Mouse (Mus musculus): ENCODE results near the gene Vmn1r5.
"Not testable (repeated sequence)": the region's sequence is repeated elsewhere in the genome, so short reads cannot be mapped to it uniquely, and the experiment has no call there.

Vmn1r5 gene

DNA sequence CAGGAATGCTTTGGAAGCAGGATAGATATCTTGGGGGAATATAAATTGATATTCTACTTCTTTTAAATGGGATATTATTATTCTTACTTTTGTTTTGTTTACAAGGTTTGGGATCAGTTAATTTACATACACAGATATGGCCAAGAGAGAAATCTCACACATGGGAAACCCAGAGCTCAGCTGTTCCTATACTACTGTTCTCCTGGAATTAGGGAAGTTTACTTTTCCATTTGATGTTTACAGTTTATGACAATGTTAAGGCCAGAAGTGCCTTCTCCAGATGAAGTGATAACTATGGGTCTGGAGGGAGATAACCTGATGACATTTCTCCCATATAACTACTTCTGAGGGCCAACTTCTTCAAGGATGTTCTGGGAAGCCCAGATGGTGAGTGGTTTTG is at the start of gene Vmn1r5:
Gene Vmn1r5 (plus strand): TSS at position 301 of the 400 bp plus-strand sequence.
- DNase-seq, result no peak

DNA sequence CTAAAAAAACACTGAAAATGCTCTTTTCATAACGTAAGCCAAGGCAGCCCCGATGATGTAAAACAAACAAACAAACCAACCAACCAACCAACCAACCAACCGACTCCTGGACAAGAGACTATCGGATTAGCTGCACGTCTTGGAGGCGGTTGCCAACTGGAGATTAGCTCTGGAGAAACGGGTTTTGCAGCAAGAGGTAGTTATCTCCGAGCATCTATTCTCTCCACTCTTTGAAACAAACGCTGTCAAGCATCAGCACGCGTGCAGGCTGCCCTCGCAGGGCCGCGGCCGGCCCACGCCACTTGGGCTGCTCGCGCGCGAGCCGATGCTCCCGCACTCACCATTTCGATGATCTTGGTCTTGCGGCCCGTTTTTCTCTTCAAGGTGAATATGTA is 46.7 kb upstream of the Vmn1r5 start:
- DNase-seq, result no peak

DNA sequence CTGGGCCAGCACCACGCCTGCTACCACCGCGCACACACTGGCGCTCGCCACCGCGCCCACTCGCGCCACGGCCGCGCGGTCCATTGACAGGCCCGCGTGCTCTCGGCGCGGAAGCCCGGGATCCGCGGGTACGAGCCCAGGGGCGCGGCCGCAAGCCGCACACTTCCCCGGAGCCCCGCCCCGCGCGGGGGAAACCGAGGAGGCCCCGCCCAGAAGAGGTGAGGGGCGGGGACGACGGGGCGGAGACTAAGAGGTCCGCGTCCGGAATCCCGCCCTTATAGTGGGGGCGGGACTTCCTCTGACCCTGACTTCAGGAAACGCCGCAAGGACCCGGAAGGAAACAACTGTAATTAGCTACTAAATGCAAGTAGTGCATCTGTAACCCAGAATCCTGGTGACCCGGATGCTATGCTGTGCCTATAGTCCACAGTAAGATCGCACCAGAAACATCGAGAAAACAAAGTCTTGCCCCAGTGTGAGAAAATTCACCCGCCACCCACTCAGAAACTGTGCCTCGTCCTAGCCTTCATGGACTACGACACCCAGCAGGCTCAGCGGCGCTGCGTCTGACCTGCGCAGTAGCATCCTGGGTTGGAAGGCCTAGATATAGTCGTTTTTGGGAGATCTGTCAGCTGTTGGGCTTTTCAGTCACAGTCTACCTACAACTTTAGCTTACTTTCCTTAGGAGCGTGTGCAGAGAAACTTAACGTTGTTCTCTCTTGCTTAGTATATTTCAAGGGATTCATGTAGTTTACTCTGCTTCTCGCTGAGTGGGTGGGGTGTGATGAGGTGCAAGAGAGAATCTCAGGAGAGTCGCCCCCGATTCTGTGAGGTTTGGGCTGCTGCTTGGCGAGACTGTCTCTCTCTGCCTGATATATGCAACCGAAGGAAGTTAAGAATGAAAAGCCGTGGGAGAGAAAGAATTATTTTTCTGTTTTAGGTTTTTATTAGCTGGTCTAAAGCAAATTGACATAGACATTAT is 46.1 kb upstream of the Vmn1r5 start, which contains the start of the genes Nt5c3 and Vmn1r4:
Gene Nt5c3 (minus strand): TSS at position 207 of the 982 bp plus-strand sequence.
Gene Vmn1r4 (plus strand): TSS at position 290 of the 982 bp plus-strand sequence.
- peak; percentile 94 to 95 for DNase-seq

DNA sequence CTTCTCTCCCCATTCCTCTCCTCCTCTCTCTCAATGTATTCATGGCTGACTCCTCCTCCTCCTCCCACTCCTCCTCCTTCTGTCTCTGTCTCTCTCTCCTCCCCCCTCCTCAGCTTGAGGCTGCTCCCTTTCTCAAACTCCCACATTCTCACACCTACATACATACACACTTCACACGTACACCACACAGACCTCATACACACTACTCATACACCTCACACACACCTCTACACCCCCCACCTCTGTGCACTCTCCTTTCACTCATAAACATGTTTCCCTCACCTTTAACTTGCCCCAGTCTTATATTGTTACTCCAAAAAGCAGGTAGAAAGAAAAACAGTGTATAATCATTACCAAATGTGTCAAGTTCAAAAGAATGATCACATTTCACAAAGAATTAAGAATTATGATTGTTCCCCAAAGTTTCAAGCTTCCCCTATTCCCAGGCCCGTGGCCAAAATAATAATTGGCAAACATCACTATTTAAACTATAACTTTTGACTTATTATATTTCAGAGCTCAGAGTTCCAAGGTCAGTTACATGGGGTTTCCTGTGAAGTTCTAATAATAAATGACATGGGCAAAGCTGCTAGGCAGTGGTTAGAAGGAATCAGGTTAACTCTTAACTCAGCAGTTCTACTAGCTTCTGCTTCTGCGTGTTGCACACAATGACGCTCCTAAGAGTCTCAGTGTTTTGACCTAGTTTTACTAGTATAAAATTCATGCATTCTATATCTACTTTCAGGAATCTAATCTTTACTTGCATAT is 38.2 kb upstream of the Vmn1r5 start:
- DNase-seq, result no peak

DNA sequence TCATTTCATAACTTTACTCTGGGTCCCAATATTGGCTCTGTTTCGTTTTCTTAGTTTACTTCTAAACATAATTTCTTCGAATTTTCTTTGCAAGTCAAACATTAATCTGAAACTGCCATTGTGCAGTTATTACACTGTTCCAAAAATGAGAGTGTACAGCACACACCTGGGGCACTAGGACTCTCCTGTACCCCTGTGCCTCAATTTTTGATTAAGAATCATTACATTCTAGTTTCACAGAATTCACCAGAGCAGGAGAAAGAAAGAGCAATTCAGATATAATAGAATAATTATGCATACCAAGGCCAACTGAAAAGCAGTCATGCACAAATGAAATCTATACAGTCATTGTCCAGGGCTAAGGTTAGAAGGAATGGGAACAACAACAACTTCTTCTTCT is 37.6 kb upstream of the Vmn1r5 start:
- no peak for DNase-seq

DNA sequence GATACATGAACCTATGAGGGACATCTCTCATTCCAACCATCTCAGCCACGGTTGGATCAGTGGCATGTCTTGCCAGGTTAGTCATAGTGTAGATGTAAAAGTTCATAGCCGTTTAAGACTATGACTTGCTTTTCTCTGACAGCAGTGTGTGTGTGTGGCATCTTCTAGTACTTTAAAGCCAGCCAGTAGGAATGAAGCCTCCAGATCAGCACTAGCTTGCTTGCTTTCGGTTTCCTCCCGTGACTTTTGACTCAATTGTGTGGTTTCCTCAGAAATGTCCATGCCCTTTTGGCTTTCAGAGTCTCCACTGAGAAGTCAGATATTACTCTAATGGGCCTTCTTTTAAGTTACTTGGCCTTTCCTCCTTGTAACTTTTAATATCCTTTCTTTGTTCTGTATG is 35.7 kb upstream of the Vmn1r5 start:
- no peak for DNase-seq

DNA sequence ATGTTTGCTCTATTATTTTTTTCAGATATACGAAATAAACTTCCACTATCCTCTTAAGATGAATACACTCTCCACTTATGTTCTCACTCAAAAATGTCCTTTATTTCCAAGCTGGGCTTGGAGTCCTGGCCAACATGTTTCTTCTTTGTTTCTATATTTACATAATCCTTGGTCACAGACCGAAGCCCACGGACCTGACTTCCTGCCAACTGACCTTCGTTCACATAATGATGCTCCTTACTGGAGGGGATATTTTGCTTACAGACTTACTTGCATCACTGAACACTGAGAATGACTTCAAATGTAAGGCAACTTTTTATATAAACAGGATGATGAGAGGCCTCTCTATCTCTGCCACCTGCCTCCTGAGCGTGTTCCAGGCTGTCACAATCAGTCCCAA is 13.6 kb upstream of the Vmn1r5 start:
- DNase-seq, result no peak

DNA sequence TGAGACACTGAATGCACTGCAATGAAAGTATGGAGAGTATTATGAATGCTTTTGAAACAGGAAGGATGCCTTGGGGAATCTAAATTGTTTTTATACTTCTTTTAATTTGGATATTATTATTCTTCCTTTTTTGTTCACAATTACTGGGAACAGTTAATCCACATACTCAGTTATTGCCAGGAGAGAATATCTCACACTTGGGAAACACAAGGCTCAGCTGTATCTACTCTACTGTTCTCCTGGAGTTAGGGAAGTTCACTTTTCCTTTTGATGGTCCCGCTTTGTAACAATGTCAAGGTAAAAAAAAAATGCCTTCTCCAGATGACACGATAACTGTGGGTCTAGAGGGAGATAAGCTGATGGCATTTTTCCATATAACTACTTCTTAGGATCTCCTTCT is 26.9 kb downstream of the Vmn1r5 start, which contains the start of gene Vmn1r6:
Gene Vmn1r6 (plus strand): TSS at position 301 of the 400 bp plus-strand sequence.
- DNase-seq, result no peak

DNA sequence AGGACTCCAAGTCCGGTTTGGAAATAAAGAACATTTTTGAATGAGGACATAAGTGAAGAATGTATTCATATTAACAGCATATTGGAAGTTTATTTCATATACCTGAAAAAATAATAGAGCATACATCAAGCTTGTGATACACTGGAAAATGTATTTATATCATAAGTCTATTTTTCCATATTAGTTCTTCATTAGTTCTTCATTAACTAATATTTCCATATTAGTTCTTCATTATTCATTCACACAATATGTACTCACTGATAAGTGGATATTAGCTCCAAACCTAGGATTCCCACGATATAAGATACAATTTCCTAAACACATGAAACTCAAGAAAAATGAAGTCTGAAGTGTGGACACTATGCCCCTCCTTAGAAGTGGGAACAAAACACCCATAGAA is 55.2 kb downstream of the Vmn1r5 start, which contains the start of gene Vmn1r7:
Gene Vmn1r7 (minus strand): TSS at position 101 of the 400 bp plus-strand sequence.
- DNase-seq, result not testable (repeated sequence)

DNA sequence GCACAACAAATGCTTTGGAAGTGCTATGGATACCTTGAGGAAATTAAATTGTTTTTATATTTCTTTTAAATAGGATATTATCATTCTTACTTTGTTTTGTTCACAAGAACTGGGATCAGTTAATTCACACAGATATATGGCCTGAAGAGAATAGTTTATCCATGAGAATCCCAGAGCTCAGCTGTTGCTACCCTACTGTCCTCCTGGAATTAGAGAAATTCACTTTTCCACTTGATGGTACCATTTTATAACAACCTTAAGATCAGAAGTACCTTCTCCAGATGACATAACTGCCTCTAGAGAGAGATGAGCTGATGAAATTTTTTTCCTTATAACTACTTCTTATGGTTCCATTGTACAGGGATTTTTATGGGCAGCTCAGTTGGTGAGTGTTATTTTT is 61.9 kb downstream of the Vmn1r5 start, which contains the start of gene Vmn1r8:
Gene Vmn1r8 (plus strand): TSS at position 301 of the 400 bp plus-strand sequence.
- no peak for DNase-seq

DNA sequence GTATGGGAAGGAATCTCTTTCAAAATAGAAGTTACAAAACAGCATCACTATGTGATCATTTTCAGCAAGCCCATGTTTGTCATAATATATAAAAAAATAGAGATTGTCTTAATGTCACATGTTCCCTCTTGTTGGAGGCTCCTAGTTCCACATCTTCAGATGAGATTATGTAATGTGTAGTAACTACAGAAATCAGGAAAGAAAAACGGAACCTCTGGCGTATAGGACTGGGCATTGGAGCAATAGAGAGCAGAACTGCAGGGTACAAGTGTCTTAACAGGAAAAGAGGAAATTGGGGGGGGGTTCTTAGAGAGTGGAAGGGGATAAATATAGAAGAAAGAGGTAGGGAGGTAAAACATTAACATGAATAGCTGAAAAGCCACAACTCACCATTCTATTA is 64.6 kb downstream of the Vmn1r5 start:
- DNase-seq, result no peak
